Comparison of ENCODE assay signal across 21 mouse cellular contexts in the genomic region with DNA sequence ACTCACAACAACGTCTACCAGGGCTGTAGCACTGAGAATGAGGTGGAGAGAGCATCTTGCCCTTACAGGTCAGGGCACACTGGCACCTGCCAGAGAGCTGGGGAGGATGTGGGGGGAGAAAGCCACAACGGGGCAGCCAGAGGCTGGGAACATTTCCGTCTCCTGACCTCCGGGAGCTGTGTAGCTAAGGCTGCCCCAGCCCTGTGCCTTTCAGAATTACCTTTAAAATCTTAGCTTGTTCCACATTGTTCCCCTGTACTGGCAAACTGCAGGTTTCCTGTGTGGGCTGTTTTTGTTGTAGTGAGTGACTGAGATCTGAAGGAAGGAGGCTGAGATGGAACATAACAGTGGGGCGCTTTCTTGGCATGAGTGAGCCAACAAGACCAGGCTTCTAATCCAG. TPM values are rescaled to one million over a fixed set of nuclear protein-coding genes. Genes with fewer than 3 reads are reported as not detected.
DNase-seq lines count a peak whose midpoint lies in the region; ATAC-seq lines count a peak whose summit lies in the region.
"Had no signal": no experiment of that assay in that cellular context is flagged by ENCODE, and none has a peak within 500 bp of the region (broad histone marks: within the 10 kb centered on the region; RNA-seq: fewer than 3 reads in every experiment).

No protein-coding gene starts in this region.

- DNase-seq in midbrain, embryonic 11.5 days (ENCODE audit: low spot score, missing footprints) = peak; percentile 74
- peak; percentile 27 for DNase-seq in induced T-regulatory cell, adult 2 months (ENCODE audit: low read depth)
- DNase-seq in thymus, postnatal 36 days = peak; percentile 18 to 32
- no peak for DNase-seq in right cerebral cortex, postnatal 14 days
- no peak for DNase-seq in cerebellum, adult 9-10 months
- DNase-seq: adrenal gland, adult 8-10 months; adrenal gland, postnatal 36 days; cerebellum, adult 11 months; cerebellum, adult 8-10 months; cerebellum, postnatal 36 days; gastrocnemius, postnatal 25 days; heart, postnatal 36 days had no signal

- H3K9ac ChIP-seq in midbrain, embryonic 11.5 days (ENCODE audit: low read length) = no peak overlapping the region
- no peak overlapping the region for H3K9ac ChIP-seq in midbrain, embryonic 16.5 days (ENCODE audit: low read depth, low read length)
- no peak overlapping the region for H3K9ac ChIP-seq in kidney, embryonic 14.5 days (ENCODE audit: low read depth, low read length)
- H3K9ac ChIP-seq: embryonic facial prominence, embryonic 13.5 days; forebrain, embryonic 12.5 days; heart, embryonic 13.5 days; hindbrain, embryonic 13.5 days had no signal

- no peak overlapping the region for H3K4me3 ChIP-seq in midbrain, embryonic 11.5 days (ENCODE audit: low read depth, low read length)
- no peak overlapping the region for H3K4me3 ChIP-seq in midbrain, embryonic 16.5 days (ENCODE audit: low read depth, low read length)
- no peak overlapping the region for H3K4me3 ChIP-seq in kidney, embryonic 14.5 days (ENCODE audit: low read length)
- H3K4me3 ChIP-seq: embryonic facial prominence, embryonic 13.5 days; forebrain, embryonic 12.5 days; heart, embryonic 13.5 days; hindbrain, embryonic 13.5 days had no signal

- 72% methylated on average over 5 of the region's 5 CpGs for WGBS in midbrain, embryonic 11.5 days
- WGBS in midbrain, embryonic 16.5 days = 71% methylated on average over 5 of the region's 5 CpGs
- WGBS in kidney, embryonic 14.5 days = 70% methylated on average over 5 of the region's 5 CpGs

- no peaks in the 10 kb centered on the region for H3K27me3 ChIP-seq in midbrain, embryonic 11.5 days (ENCODE audit: control insufficient read depth, insufficient read depth, low read length)
- H3K27me3 ChIP-seq in midbrain, embryonic 16.5 days (ENCODE audit: control insufficient read depth, insufficient read depth, low read depth, low read length) = no peaks in the 10 kb centered on the region
- no peaks in the 10 kb centered on the region for H3K27me3 ChIP-seq in kidney, embryonic 14.5 days (ENCODE audit: control insufficient read depth, insufficient read depth, low read length)
- H3K27me3 ChIP-seq: heart, embryonic 13.5 days; hindbrain, embryonic 13.5 days had no signal

- H3K4me2 ChIP-seq in midbrain, embryonic 11.5 days = no peak overlapping the region
- no peak overlapping the region for H3K4me2 ChIP-seq in midbrain, embryonic 16.5 days (ENCODE audit: low read length)
- no peak overlapping the region for H3K4me2 ChIP-seq in kidney, embryonic 14.5 days (replicated peaks; ENCODE audit: low read depth, low read length)
- H3K4me2 ChIP-seq: embryonic facial prominence, embryonic 13.5 days; forebrain, embryonic 12.5 days; heart, embryonic 13.5 days; hindbrain, embryonic 13.5 days had no signal

- peaks cover 16% of the 10 kb centered on the region for H3K4me1 ChIP-seq in midbrain, embryonic 11.5 days (ENCODE audit: control insufficient read depth, insufficient read depth, low read length)
- H3K4me1 ChIP-seq in midbrain, embryonic 16.5 days (ENCODE audit: control insufficient read depth, insufficient read depth, low read length) = peaks cover 12% of the 10 kb centered on the region
- H3K4me1 ChIP-seq in kidney, embryonic 14.5 days (ENCODE audit: control insufficient read depth, insufficient read depth, low read length) = peaks cover 5% of the 10 kb centered on the region; the same call in 1 of the 2 replicates
- H3K4me1 ChIP-seq: heart, embryonic 13.5 days had no signal

- no peak for ATAC-seq in midbrain, embryonic 11.5 days (ENCODE audit: low FRiP score)
- no peak for ATAC-seq in midbrain, embryonic 16.5 days
- ATAC-seq in CD4-positive, CD25-positive, alpha-beta regulatory T cell, adult 4 months = peak; percentile 32
- ATAC-seq in kidney, embryonic 14.5 days (ENCODE audit: low FRiP score, low TSS enrichment) = no peak
- ATAC-seq: forebrain, embryonic 16.5 days; hindbrain, postnatal 0 days had no signal

- H3K9me3 ChIP-seq in midbrain, embryonic 11.5 days (ENCODE audit: control insufficient read depth, low read length) = no peaks in the 10 kb centered on the region
- H3K9me3 ChIP-seq in midbrain, embryonic 16.5 days (replicated peaks; ENCODE audit: control insufficient read depth, low read length, poor library complexity, severe bottlenecking) = no peaks in the 10 kb centered on the region
- no peaks in the 10 kb centered on the region for H3K9me3 ChIP-seq in kidney, embryonic 14.5 days (ENCODE audit: control insufficient read depth, low read length)
- H3K9me3 ChIP-seq: embryonic facial prominence, embryonic 13.5 days; heart, embryonic 13.5 days; hindbrain, embryonic 13.5 days had no signal

- no peak overlapping the region for H3K27ac ChIP-seq in midbrain, embryonic 11.5 days (ENCODE audit: low read depth, low read length)
- H3K27ac ChIP-seq in midbrain, embryonic 16.5 days (ENCODE audit: low read length) = no peak overlapping the region
- no peak overlapping the region for H3K27ac ChIP-seq in kidney, embryonic 14.5 days (ENCODE audit: low read depth, low read length)
- H3K27ac ChIP-seq: embryonic facial prominence, embryonic 13.5 days; forebrain, embryonic 12.5 days; heart, embryonic 13.5 days; hindbrain, embryonic 13.5 days; hindbrain, postnatal 0 days had no signal

- no peaks in the 10 kb centered on the region for H3K36me3 ChIP-seq in midbrain, embryonic 11.5 days (ENCODE audit: control insufficient read depth, insufficient read depth, low read length)
- no peaks in the 10 kb centered on the region for H3K36me3 ChIP-seq in midbrain, embryonic 16.5 days (ENCODE audit: control insufficient read depth, insufficient read depth, low read length)
- no peaks in the 10 kb centered on the region for H3K36me3 ChIP-seq in kidney, embryonic 14.5 days (ENCODE audit: control insufficient read depth, insufficient read depth, low read length)
- H3K36me3 ChIP-seq: embryonic facial prominence, embryonic 13.5 days; forebrain, embryonic 12.5 days; heart, embryonic 13.5 days; hindbrain, embryonic 13.5 days had no signal

RNA-seq across cellular contexts. Expression of gene Gpnmb, which starts 15.8 kb away (rescaled TPM):
- 0.74 and 0.94 TPM in 2 replicates for polyA plus RNA-seq in midbrain, embryonic 11.5 days (2014; fragmentation: Nextera tagmentation; extraction: Ambion mirVana)
- polyA plus RNA-seq in midbrain, embryonic 16.5 days (2015; fragmentation: Nextera tagmentation; extraction: Ambion mirVana) = 0.63 and 0.70 TPM in 2 replicates
- polyA plus RNA-seq in CD4-positive, CD25-positive, alpha-beta regulatory T cell, adult 4 months (2017; shearing (Covaris generic)) = 1 to 10 TPM; 2.0 to 2.4 TPM
- 0.17 and 0.28 TPM in 2 replicates for polyA plus RNA-seq in kidney, embryonic 14.5 days (2014; fragmentation: Nextera tagmentation; extraction: Ambion mirVana)

RNA-seq across cellular contexts. Expression of gene Malsu1, which starts 21.4 kb away (rescaled TPM):
- 59.3 and 63.0 TPM in 2 replicates for polyA plus RNA-seq in midbrain, embryonic 11.5 days (2014; fragmentation: Nextera tagmentation; extraction: Ambion mirVana)
- polyA plus RNA-seq in midbrain, embryonic 16.5 days (2015; fragmentation: Nextera tagmentation; extraction: Ambion mirVana) = 61.6 and 69.4 TPM in 2 replicates
- 10 to 100 TPM; 22.2 to 42.4 TPM for polyA plus RNA-seq in CD4-positive, CD25-positive, alpha-beta regulatory T cell, adult 4 months (2017; shearing (Covaris generic))
- polyA plus RNA-seq in kidney, embryonic 14.5 days (2014; fragmentation: Nextera tagmentation; extraction: Ambion mirVana) = 75.1 and 84.5 TPM in 2 replicates

Comparison
In these comparisons a context has a peak if more than half of its experiments do, and no peak if none do; other contexts are left out.
1. DNase-seq: peak in midbrain, embryonic 11.5 days (single experiment), induced T-regulatory cell, adult 2 months (single experiment) and thymus, postnatal 36 days (2 of 2); none in right cerebral cortex, postnatal 14 days (single experiment) and cerebellum, adult 9-10 months (single experiment).